Mouse (Mus musculus): Measurements from ENCODE around the gene Slc13a4.

Slc13a4 gene

DNA sequence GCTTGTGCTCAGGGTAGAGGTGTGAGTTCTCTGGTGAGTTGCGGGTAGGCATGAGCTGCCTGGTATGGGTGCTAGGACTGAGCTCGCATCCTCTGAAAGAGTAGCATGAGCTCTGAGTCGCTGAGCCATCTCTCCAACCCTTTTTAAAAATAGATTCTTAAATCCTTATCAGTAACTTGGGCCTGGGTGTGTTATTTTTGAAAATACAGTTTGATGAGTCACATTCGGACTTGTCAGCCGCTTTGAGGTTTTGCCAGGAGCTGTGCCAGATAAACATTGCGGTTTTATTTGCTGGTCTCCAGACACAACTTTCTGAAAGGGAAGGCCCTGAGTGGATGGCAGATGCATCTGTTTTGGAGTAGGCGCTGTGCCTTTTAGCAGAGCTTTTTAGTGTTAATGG is 51.2 kb downstream of the Slc13a4 start:
- DNase-seq (ENCODE audit: low spot score), result peak; percentile 35

DNA sequence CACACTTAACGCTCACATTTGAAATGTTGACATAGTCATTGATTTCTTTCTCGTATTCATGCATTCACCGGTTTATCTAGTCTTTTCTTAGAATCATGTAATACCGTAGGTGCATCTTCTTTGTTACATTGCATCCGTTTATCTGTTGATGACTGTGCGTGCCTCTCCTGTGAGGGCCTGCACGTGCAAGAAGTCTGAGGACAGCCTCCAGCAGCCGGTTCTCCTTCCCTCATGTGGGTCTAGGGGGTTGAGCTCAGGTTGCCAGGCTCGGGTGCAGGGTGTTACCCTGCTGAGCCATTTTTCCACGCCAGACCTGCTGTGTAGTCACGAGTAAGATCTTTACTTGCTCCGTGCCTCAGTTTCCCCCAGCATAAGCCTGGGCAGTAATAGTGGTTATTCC is 52.9 kb downstream of the Slc13a4 start:
- no peak for DNase-seq (ENCODE audit: low spot score)

DNA sequence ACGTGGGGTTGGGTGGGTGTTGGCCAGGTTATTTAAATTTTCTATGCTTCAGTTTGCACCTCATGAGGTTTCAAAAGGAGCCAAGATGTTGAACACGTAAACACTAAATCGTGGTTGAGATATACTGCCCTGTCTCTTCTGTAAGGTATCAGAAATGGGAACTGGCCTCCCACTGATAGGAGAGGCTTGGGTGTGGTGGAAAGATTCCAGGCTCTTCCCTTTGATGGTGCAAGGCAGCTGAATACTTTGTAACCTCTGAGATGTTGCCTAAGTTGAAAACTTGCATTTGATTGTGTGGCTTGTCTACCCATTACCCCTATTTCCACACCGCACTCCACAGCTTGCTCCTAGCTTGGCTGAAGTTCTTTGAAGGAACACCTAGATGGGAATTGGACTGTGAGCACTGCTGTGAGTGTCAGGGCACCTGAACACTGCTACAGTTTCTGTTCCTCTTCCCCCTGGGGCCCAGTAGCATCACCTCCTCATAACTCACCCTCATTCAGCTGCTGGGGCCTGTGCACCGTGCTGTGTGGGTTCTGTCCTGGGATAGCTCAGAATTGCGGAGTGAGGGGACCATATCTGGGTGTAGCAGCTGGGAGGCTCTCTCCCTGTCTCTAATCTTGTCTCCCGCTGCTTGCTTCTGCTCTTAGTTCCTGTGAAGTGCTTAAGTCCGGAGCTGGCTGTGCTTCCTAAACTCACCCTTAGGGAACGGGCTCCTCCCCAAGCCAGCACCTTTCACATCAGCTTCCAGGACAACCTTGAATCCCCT is 53.6 kb downstream of the Slc13a4 start:
- no peak for DNase-seq (ENCODE audit: low spot score)

DNA sequence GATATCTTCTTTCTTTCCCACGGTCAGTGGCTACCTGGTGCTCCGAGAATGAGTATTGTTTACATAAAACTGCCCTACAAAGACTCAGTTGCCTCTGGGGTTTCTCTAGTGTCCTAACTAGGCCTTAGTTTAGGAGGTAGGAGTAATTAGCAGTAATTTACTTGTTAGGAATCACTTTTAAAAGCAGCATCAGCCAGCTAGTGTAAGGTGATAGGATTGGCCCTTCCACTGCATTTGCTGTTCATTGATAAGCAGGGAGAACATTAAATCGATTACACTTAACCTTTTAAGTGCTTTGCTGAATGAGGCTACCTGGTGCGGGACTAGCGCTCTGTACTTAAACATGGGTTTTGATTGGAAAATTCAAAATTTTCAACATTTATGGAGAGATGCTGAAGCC is 54.5 kb downstream of the Slc13a4 start:
- no peak for DNase-seq (ENCODE audit: low spot score)

DNA sequence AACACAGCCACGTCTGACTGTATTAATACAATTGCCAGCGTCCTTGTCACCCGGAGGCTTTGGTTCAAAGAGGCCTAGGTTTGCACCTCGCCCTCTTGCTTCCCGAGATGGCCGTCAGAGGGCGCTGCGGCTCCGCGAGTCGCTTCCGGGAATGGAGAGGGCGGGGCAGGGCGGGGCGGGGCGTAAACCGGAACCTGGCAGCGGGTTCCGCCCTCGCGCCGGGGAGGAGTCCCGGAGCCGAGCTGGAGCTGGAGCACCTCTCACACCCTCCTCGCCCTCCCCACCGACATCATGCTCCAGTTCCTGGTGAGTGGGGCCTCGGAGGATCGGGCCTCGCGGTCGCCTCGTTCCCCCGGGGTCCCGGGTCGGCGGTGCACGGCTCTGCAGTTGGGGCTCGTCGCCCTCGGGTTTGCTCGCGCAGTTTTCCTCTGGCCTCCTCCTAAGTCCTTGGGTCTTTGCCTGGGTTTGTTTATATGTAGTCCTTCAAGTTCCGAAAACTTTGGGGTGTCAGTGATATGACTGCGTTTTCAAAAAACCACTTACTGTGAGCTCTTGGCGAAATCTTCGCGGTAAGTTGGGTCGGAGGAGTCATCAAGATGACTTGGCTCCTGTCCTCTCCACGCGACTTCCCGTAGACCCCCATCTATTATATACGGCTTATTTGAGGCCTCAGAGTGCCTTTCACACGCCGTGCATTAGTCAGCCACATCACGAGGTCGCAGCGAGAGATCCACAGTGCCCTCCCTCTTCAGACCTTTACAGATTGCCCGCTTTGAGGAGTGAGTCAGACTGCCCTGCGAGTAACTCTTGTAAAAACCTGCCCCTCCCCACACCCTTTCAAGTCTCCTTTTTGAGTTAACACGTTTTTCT is 55.2 kb downstream of the Slc13a4 start:
- peak; percentile 89 for DNase-seq (ENCODE audit: low spot score)

DNA sequence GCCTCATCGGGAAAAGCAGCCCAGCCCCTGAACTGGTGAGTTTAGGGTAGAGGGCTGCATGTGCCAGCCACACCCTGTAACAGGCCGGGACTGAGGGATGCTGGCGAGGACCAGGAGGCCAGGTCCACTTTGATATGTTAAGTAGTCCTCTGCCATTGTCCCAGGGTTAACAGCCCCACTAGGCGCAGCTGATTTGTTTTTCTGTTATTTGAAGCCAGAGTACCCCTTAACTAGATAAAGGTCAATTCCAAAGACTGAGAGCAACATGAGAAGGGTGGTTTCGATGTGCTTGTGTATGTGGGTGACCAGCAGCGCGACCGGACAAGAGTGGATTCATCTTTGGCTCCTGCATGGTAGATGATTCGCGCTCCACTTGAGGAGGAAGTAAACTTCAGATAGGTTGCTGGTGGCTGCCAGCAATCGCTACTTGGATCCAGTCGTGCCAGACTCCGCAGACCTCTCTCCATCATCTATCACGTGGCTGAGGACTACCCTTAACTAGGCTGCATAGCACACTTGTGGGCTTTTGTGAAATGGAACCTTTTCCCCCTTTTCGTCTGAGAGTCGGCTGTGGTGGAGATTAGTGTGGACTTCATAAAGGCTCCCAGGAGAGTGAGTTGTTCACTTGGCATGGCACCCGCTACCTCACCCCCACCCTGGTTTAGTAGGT is 56.0 kb downstream of the Slc13a4 start:
- peak; percentile 16 for DNase-seq (ENCODE audit: low spot score)

DNA sequence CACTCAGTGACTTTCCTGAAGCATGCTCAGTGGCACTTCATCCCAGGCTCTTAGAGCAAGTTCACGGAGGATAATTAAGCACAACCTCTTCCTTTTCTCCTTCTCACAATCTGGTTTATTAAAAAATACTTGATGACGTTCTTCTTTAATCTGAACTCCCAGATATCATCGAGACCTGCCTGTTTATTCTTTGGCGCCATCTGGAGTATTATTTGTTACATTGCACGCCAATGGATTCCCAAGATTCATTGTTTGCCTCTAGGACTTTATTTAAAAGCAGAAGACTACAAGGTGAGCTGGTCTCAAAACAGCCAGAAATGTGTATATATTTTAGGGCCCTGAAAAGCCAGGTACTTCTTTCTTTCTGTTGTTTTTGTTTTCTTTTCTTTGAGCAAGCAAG is 62.8 kb downstream of the Slc13a4 start:
- DNase-seq (ENCODE audit: low spot score), result peak; percentile 21

DNA sequence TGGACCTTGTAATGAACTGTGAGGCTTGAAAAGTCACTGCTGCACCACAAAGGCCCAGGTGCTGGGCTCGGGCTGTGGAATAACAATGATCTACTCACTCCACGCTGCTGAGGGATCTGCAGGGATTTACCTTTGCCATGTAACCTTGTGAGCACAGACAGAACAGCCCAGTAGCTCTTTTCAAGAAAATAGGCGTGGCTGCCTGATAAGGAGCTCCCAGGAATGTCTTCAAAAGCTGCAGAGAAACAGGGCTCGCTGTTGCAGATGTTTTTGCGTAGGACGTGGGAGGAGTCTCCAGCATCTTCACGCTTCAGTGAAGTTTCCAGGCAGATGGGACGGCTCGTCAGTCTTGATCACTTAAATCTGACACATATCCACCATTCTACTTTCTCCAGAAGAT is 63.9 kb downstream of the Slc13a4 start:
- no peak for DNase-seq (ENCODE audit: low spot score)

DNA sequence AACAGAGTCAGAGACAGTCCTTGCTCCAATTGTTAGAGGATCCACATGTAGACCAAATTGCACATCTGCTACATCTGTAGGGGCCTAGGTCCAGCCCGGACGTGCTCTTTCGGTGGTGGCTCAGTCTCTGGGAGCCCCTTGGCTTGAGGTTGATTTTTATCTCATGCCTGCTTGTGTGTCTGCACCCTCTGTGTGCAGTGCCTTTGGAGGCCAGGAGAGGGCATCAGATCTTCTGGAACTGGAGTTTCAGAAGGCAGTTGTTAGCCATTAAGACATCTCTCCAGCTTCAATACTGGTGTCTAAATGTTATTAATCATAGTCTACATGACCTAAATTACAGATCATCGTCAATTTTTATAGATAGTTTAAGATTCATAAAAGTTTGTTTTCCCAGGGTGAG is 64.7 kb downstream of the Slc13a4 start:
- no peak for DNase-seq (ENCODE audit: low spot score)

DNA sequence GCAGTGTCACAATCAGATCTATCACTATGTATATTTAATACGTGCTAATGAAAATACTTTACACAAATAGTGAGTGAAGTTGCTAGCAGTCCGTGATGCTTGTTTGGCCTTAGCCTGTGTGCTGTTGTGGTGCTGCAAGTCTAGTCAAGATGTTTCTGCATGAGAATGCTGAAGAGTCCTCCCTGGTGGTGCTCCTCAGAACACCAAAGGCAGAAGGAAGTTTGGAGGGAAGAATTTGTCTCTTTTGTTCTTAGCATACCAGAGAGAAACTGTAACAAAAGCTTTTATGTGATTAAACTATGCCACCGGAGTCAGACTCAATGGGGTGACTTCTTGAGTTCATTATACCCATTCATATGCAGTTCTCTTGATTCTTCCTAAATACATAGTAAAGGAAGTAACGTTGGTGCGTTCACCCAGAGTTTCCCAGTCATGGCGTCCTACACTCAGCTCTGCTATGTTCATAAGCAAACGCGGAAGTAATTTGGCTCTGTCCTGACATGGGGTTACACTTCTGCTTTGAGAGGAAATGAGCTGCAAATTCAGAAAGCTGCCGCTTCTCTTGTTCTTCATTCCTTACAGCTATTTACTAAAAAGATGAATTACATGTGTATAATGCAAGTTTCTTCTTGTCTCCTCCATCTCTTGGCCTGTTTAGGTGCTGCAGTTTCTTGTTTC is 71.7 kb downstream of the Slc13a4 start:
- no peak for DNase-seq (ENCODE audit: low spot score)

DNA sequence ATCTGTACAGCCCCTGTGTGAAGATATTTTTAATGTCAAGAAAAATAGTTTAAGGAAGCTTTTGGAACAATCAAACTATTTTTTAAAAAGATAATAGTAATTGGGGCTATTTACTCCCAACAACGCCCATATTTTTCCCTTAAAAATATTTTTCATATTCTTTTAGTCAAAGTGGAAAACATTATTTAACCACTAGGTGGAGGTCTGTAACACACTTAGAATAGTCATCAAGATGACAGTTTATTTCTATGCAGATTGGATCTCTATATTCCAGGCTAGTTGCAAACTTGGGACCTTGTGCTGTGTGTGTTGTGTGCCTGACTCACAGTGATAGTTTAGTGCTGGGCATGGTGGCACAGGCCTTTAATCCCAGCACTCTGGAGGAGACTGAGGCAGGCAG is 78.5 kb downstream of the Slc13a4 start:
- no peak for DNase-seq (ENCODE audit: low spot score)

DNA sequence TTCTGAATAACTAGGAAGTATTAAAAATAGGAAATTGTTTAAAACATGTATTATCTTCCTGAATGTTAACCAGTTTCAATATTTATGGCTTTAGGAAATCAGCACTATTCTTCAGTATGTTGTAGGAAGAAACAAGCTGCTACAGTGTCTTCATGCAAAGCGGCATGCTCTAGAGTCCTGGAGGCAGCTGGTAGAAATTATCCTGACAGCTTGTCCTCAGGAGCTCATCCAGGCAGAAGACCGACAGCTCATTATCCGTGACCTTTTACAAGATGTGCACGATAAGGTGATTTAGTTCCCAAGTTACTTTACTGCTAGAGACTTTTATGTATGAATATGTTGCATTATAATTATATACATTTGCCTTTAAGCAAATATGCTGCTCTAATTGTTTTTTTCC is 82.2 kb downstream of the Slc13a4 start:
- DNase-seq (ENCODE audit: low spot score), result peak; percentile 16
